Mouse (Mus musculus): ENCODE measurements around the gene Tanc1. TPM values are rescaled to one million over a fixed set of nuclear protein-coding genes. Genes with fewer than 3 reads are reported as not detected.

Gene Tanc1
- total RNA-seq, 2 experiments from 2014 or later, result 16.4 to 21.1 TPM

GRCm38 (mm10) chr2:59889699-59890098 lies 277.9 kb downstream of the Tanc1 start:
- peak in 1 of 2 experiments; percentile 5 for DNase-seq

Other genes starting within 250 kb of the Tanc1 start
- not detected for gene Dapl1, start 127.4 kb upstream of the Tanc1 start, total RNA-seq (2021)

All from adrenal gland, postnatal 36 days (tissue).